Mouse (Mus musculus): ENCODE data around the gene Ihh.

- no peak for TF ChIP-seq CTCF (IDR thresholded peaks at IDR 0.05; ENCODE audit: low read depth, low read length)
- TF ChIP-seq EP300 (IDR thresholded peaks at IDR 0.05; ENCODE audit: insufficient read depth, low read depth, low read length), result no peak
These were observed 50.9 kb downstream of the Ihh start for GRCm38 (mm10) chr1:74900341-74901285.

Data from ES-Bruce4 (cell line).